Comparison of ENCODE assay signal across 8 mouse cellular contexts in genomic region chr8:104569559-104569958, GRCm38 (mm10). TPM values are rescaled to one million over a fixed set of nuclear protein-coding genes. Genes with fewer than 3 reads are reported as not detected.
A peak's percentile ranks its signal among the peaks of the same experiment; 100 is the strongest.
DNase-seq lines count a peak whose midpoint lies in the region.

No protein-coding gene starts in this region.

- intact Hi-C loops in gastrocnemius, postnatal 36 days (cut with DNase I), result no loop called here

- DNase-seq in gastrocnemius, postnatal 25 days, result peak; percentile 18
- no peak for DNase-seq in gastrocnemius, postnatal 36 days
- DNase-seq in right cerebral cortex, postnatal 4 days, result peak; percentile 26
- no peak for DNase-seq in right cerebral cortex, postnatal 25 days
- DNase-seq in induced T-regulatory cell, adult 2 months (ENCODE audit: low read depth), result peak; percentile 46
- DNase-seq in testis, postnatal 14 days (ENCODE audit: low spot score), result peak; percentile 38
- DNase-seq in cerebellum, adult 8-10 months, result no peak
- no peak for DNase-seq in layer of hippocampus, postnatal 25 days (ENCODE audit: extremely low spot score in 1 of 2, low spot score in 1 of 2)

RNA-seq across cellular contexts. Expression of gene Pdp2, which starts 21.7 kb away (rescaled TPM):
- total RNA-seq in gastrocnemius, postnatal 25 days (2021), result 1 to 10 TPM; 2.8 to 2.9 TPM
- 1 to 10 TPM; 4.2 to 7.4 TPM for total RNA-seq in gastrocnemius, postnatal 36 days (2021)
- total RNA-seq in layer of hippocampus, postnatal 25 days (2021), result 1 to 10 TPM; 7.8 to 8.1 TPM

RNA-seq across cellular contexts. Expression of gene Car7, which starts 35.1 kb away (rescaled TPM):
- 1 to 10 TPM; 1.0 to 1.2 TPM for total RNA-seq in gastrocnemius, postnatal 25 days (2021)
- total RNA-seq in gastrocnemius, postnatal 36 days (2021), result under 1 TPM; 0.25 to 0.61 TPM
- total RNA-seq in layer of hippocampus, postnatal 25 days (2021), result 10 to 100 TPM; 14.8 to 26.6 TPM

RNA-seq across cellular contexts. Expression of gene Nae1, which starts 35.1 kb away (rescaled TPM):
- 10 to 100 TPM; 19.7 to 22.8 TPM for total RNA-seq in gastrocnemius, postnatal 25 days (2021)
- 10 to 100 TPM; 18.6 to 23.8 TPM for total RNA-seq in gastrocnemius, postnatal 36 days (2021)
- total RNA-seq in layer of hippocampus, postnatal 25 days (2021), result 10 to 100 TPM; 44.3 to 46.9 TPM

RNA-seq across cellular contexts. Expression of gene Cdh16, which starts 54.6 kb away (rescaled TPM):
- total RNA-seq in gastrocnemius, postnatal 25 days (2021), result not detected
- not detected for total RNA-seq in gastrocnemius, postnatal 36 days (2021)
- not detected for total RNA-seq in layer of hippocampus, postnatal 25 days (2021)

RNA-seq across cellular contexts. Expression of gene Terb1, which starts 59.8 kb away (rescaled TPM):
- total RNA-seq in gastrocnemius, postnatal 25 days (2021), result under 1 TPM in 1 of 2 experiments, not detected in 1; 0.10 TPM
- not detected for total RNA-seq in gastrocnemius, postnatal 36 days (2021)
- total RNA-seq in layer of hippocampus, postnatal 25 days (2021), result under 1 TPM; 0.57 to 0.80 TPM

Comparison
In these comparisons a context has a peak if more than half of its experiments do, and no peak if none do; other contexts are left out.
1. DNase-seq: peak in gastrocnemius, postnatal 25 days (single experiment), right cerebral cortex, postnatal 4 days (single experiment), induced T-regulatory cell, adult 2 months (single experiment) and testis, postnatal 14 days (single experiment); none in gastrocnemius, postnatal 36 days (0 of 2), right cerebral cortex, postnatal 25 days (single experiment), cerebellum, adult 8-10 months (single experiment) and layer of hippocampus, postnatal 25 days (0 of 2).
2. RNA of gene Car7, which starts 35.1 kb away (total RNA-seq): 14.8 to 26.6 TPM in layer of hippocampus, postnatal 25 days; 1.0 to 1.2 TPM in gastrocnemius, postnatal 25 days and 0.25 to 0.61 TPM in gastrocnemius, postnatal 36 days; every median in the first group is over 4 times any median in the second.